Mouse (Mus musculus): Measurements from ENCODE around the gene Ggta1. TPM values are rescaled to one million over a fixed set of nuclear protein-coding genes. Genes with fewer than 3 reads are reported as not detected.

The Ggta1 gene
- 5.7 and 7.1 TPM in 2 replicates for polyA plus RNA-seq (2012; rRNA removed)

- no peak for DNase-seq (ENCODE audit: low read depth)
- TF ChIP-seq CTCF (IDR thresholded peaks at IDR 0.05; ENCODE audit: borderline replicate concordance, extremely low read depth, insufficient read depth, insufficient read length) = no peak
- TF ChIP-seq POLR2A (IDR thresholded peaks at IDR 0.05; ENCODE audit: borderline replicate concordance, extremely low read depth, insufficient read depth, insufficient read length, poor library complexity, severe bottlenecking) = no peak
Measured at GRCm38 (mm10) chr2:35462791-35463281, at the start of gene Ggta1. Ggta1 (minus strand) TSS chr2:35463231.

GRCm38 (mm10) chr2:35512226-35512625 is 49.2 kb upstream of the Ggta1 start:
- TF ChIP-seq POLR2A (IDR thresholded peaks at IDR 0.05; ENCODE audit: borderline replicate concordance, extremely low read depth, insufficient read depth, insufficient read length, poor library complexity, severe bottlenecking) = no peak
- TF ChIP-seq CTCF (IDR thresholded peaks at IDR 0.05; ENCODE audit: borderline replicate concordance, extremely low read depth, insufficient read depth, insufficient read length) = peak; percentile 28; the same call in 1 of the 2 replicates
- DNase-seq (ENCODE audit: low read depth) = no peak

- TF ChIP-seq POLR2A (IDR thresholded peaks at IDR 0.05; ENCODE audit: borderline replicate concordance, extremely low read depth, insufficient read depth, insufficient read length, poor library complexity, severe bottlenecking) (no peak), CTCF (IDR thresholded peaks at IDR 0.05; ENCODE audit: borderline replicate concordance, extremely low read depth, insufficient read depth, insufficient read length) (no peak)
- DNase-seq (ENCODE audit: low read depth) = no peak
Measured at GRCm38 (mm10) chr2:35510920-35511319, 47.9 kb upstream of the Ggta1 start.

- TF ChIP-seq POLR2A (IDR thresholded peaks at IDR 0.05; ENCODE audit: borderline replicate concordance, extremely low read depth, insufficient read depth, insufficient read length, poor library complexity, severe bottlenecking) (no peak), CTCF (IDR thresholded peaks at IDR 0.05; ENCODE audit: borderline replicate concordance, extremely low read depth, insufficient read depth, insufficient read length) (no peak)
- no peak for DNase-seq (ENCODE audit: low read depth)
Measured at GRCm38 (mm10) chr2:35509888-35510287, 46.9 kb upstream of the Ggta1 start.

- DNase-seq (ENCODE audit: low read depth) = no peak
- TF ChIP-seq POLR2A (IDR thresholded peaks at IDR 0.05; ENCODE audit: borderline replicate concordance, extremely low read depth, insufficient read depth, insufficient read length, poor library complexity, severe bottlenecking) (no peak), CTCF (IDR thresholded peaks at IDR 0.05; ENCODE audit: borderline replicate concordance, extremely low read depth, insufficient read depth, insufficient read length) (no peak)
Measured at GRCm38 (mm10) chr2:35509343-35509667, 46.3 kb upstream of the Ggta1 start.

GRCm38 (mm10) chr2:35508597-35509342 is 45.7 kb upstream of the Ggta1 start:
- peak; percentile 57 for DNase-seq (ENCODE audit: low read depth)
- TF ChIP-seq POLR2A (IDR thresholded peaks at IDR 0.05; ENCODE audit: borderline replicate concordance, extremely low read depth, insufficient read depth, insufficient read length, poor library complexity, severe bottlenecking) (no peak), CTCF (IDR thresholded peaks at IDR 0.05; ENCODE audit: borderline replicate concordance, extremely low read depth, insufficient read depth, insufficient read length) (no peak)

GRCm38 (mm10) chr2:35507191-35507511 is 44.1 kb upstream of the Ggta1 start:
- TF ChIP-seq CTCF (IDR thresholded peaks at IDR 0.05; ENCODE audit: borderline replicate concordance, extremely low read depth, insufficient read depth, insufficient read length) = no peak
- DNase-seq (ENCODE audit: low read depth) = peak; percentile 41

- peak; percentile 76 for DNase-seq (ENCODE audit: low read depth)
- TF ChIP-seq CTCF (IDR thresholded peaks at IDR 0.05; ENCODE audit: borderline replicate concordance, extremely low read depth, insufficient read depth, insufficient read length) (no peak), POLR2A (IDR thresholded peaks at IDR 0.05; ENCODE audit: borderline replicate concordance, extremely low read depth, insufficient read depth, insufficient read length, poor library complexity, severe bottlenecking) (no peak)
Measured at GRCm38 (mm10) chr2:35506311-35507190, 43.5 kb upstream of the Ggta1 start.

GRCm38 (mm10) chr2:35505519-35506286 is 42.7 kb upstream of the Ggta1 start:
- DNase-seq (ENCODE audit: low read depth) = no peak
- TF ChIP-seq POLR2A (IDR thresholded peaks at IDR 0.05; ENCODE audit: borderline replicate concordance, extremely low read depth, insufficient read depth, insufficient read length, poor library complexity, severe bottlenecking) (no peak), CTCF (IDR thresholded peaks at IDR 0.05; ENCODE audit: borderline replicate concordance, extremely low read depth, insufficient read depth, insufficient read length) (no peak)

GRCm38 (mm10) chr2:35504417-35504776 is 41.4 kb upstream of the Ggta1 start:
- TF ChIP-seq POLR2A (IDR thresholded peaks at IDR 0.05; ENCODE audit: borderline replicate concordance, extremely low read depth, insufficient read depth, insufficient read length, poor library complexity, severe bottlenecking) (no peak), CTCF (IDR thresholded peaks at IDR 0.05; ENCODE audit: borderline replicate concordance, extremely low read depth, insufficient read depth, insufficient read length) (no peak)
- DNase-seq (ENCODE audit: low read depth) = no peak

All from brain, embryonic 14.5 days (tissue).